Mouse (Mus musculus) limb, embryonic 10.5 days (tissue): ENCODE data around the gene Sept12. TPM values are rescaled to one million over a fixed set of nuclear protein-coding genes. Genes with fewer than 3 reads are reported as not detected.

Experiments used
- DNase-seq: peaks from one replicate; pipeline ENCODE4 v3.0.0-alpha.2; 2017; ENCODE audit warnings: low spot score
- H3K27ac ChIP-seq: fragments of 300-500 bp; sonication (generic); 2 replicates; pipeline ENCODE4 v1.5.1; 2016; ENCODE audit warnings: mild to moderate bottlenecking
- H3K27me3 ChIP-seq: fragments of 300-500 bp; sonication (generic); 2 replicates; pipeline ENCODE4 v1.6.1; 2016; ENCODE audit warnings: low read depth, mild to moderate bottlenecking; ENCODE audit not compliant: poor library complexity, severe bottlenecking
- H3K36me3 ChIP-seq: fragments of 300-500 bp; sonication (generic); 2 replicates; pipeline ENCODE4 v1.6.1; 2016; ENCODE audit warnings: mild to moderate bottlenecking, moderate library complexity
- H3K4me1 ChIP-seq: fragments of 300-500 bp; sonication (generic); 2 replicates; pipeline ENCODE4 v1.6.1; 2016
- H3K4me3 ChIP-seq: fragments of 300-500 bp; sonication (generic); 2 replicates; pipeline ENCODE4 v1.5.1; 2016; ENCODE audit warnings: mild to moderate bottlenecking, moderate library complexity
- H3K9me3 ChIP-seq: fragments of 300-500 bp; sonication (generic); replicated peaks from 2 replicates; pipeline ENCODE4 v1.6.1; 2016; ENCODE audit warnings: mild to moderate bottlenecking
- WGBS: fragments of 180-500 bp; shearing (Covaris S2); methylation state at CpG from one replicate; pipeline ENCODE4 v1.1.7; 2016; 5-methylcytosine and 5-hydroxymethylcytosine counted together
- polyA plus RNA-seq: library from polyadenylated mRNA; unstranded; fragments of >200 nt; fragmentation: Nextera tagmentation; extraction: Ambion mirVana; gene quantifications from 2 replicates; pipeline ENCODE4 v1.2.1, GENCODE M21; 2016

The Sept12 gene
- polyA plus RNA-seq, 1 experiment from 2014 or later, result not detected

GRCm38 (mm10) chr16:5007492-5007891, 9.8 kb upstream of the Sept12 start:
- peaks cover 19% of the 10 kb centered on the region for H3K4me1 ChIP-seq
- no peak overlapping the region for H3K4me3 ChIP-seq
- no peaks in the 10 kb centered on the region for H3K9me3 ChIP-seq
- DNase-seq, result no peak
- 47% methylated on average over 6 of the region's 6 CpGs for WGBS
- peak overlapping the region; percentile 46; the same call in 1 of the 2 replicates for H3K27ac ChIP-seq
- no peaks in the 10 kb centered on the region for H3K27me3 ChIP-seq
- H3K36me3 ChIP-seq, result peaks cover 18% of the 10 kb centered on the region

GRCm38 (mm10) chr16:5007067-5007466, 9.4 kb upstream of the Sept12 start, which contains the start of gene Smim22:
TSS of gene Smim22 (plus strand) at chr16:5007288.
- H3K36me3 ChIP-seq, result peaks cover 18% of the 10 kb centered on the region
- peak within 1 kb of the TSS; percentile 46; the same call in 1 of the 2 replicates for H3K27ac ChIP-seq
- no peaks in the 10 kb centered on the region for H3K9me3 ChIP-seq
- H3K27me3 ChIP-seq, result no peaks in the 10 kb centered on the region
- H3K4me1 ChIP-seq, result peaks cover 15% of the 10 kb centered on the region
- DNase-seq, result no peak
- WGBS, result 39% methylated on average over 5 of the region's 5 CpGs
- no peak within 1 kb of the TSS for H3K4me3 ChIP-seq

GRCm38 (mm10) chr16:5000611-5001010, 3.0 kb upstream of the Sept12 start:
- H3K4me1 ChIP-seq, result peaks cover 6% of the 10 kb centered on the region
- H3K36me3 ChIP-seq, result no peaks in the 10 kb centered on the region
- no peak for DNase-seq
- no peak overlapping the region for H3K27ac ChIP-seq
- H3K4me3 ChIP-seq, result no peak overlapping the region
- no peaks in the 10 kb centered on the region for H3K9me3 ChIP-seq
- 79% methylated on average over 3 of the region's 3 CpGs for WGBS
- no peaks in the 10 kb centered on the region for H3K27me3 ChIP-seq

GRCm38 (mm10) chr16:4998984-4999383, 1.3 kb upstream of the Sept12 start:
- DNase-seq, result no peak
- Histone ChIP-seq H3K9me3 (no peaks in the 10 kb centered on the region), H3K36me3 (no peaks in the 10 kb centered on the region), H3K4me3 (no peak overlapping the region), H3K27ac (no peak overlapping the region), H3K4me1 (peaks cover 6% of the 10 kb centered on the region), H3K27me3 (no peaks in the 10 kb centered on the region)
- 77% methylated on average over 1 of the region's 1 CpGs for WGBS

- no peak for DNase-seq
- Histone ChIP-seq H3K27ac (no peak overlapping the region), H3K4me1 (peaks cover 6% of the 10 kb centered on the region), H3K9me3 (no peaks in the 10 kb centered on the region), H3K4me3 (no peak overlapping the region), H3K36me3 (no peaks in the 10 kb centered on the region), H3K27me3 (no peaks in the 10 kb centered on the region)
- WGBS, result 87% methylated on average over 4 of the region's 4 CpGs
Observed at GRCm38 (mm10) chr16:4993276-4993675, 4.4 kb downstream of the Sept12 start.

- no peak for DNase-seq
- Histone ChIP-seq H3K27ac (no peak overlapping the region), H3K4me1 (no peaks in the 10 kb centered on the region), H3K4me3 (no peak overlapping the region), H3K27me3 (no peaks in the 10 kb centered on the region), H3K36me3 (no peaks in the 10 kb centered on the region), H3K9me3 (no peaks in the 10 kb centered on the region)
- 94% methylated on average over 12 of the region's 12 CpGs for WGBS
Observed at GRCm38 (mm10) chr16:4984717-4985116, 12.9 kb downstream of the Sept12 start.

GRCm38 (mm10) chr16:4979755-4980380, 17.8 kb downstream of the Sept12 start:
- no peak overlapping the region for H3K4me3 ChIP-seq
- DNase-seq, result no peak
- no peaks in the 10 kb centered on the region for H3K27me3 ChIP-seq
- WGBS, result 72% methylated on average over 4 of the region's 4 CpGs
- H3K27ac ChIP-seq, result no peak overlapping the region
- H3K9me3 ChIP-seq, result no peaks in the 10 kb centered on the region
- H3K4me1 ChIP-seq, result no peaks in the 10 kb centered on the region
- H3K36me3 ChIP-seq, result no peaks in the 10 kb centered on the region

- Histone ChIP-seq H3K27ac (no peak overlapping the region), H3K36me3 (no peaks in the 10 kb centered on the region), H3K4me1 (no peaks in the 10 kb centered on the region), H3K9me3 (no peaks in the 10 kb centered on the region), H3K27me3 (no peaks in the 10 kb centered on the region), H3K4me3 (no peak overlapping the region)
- WGBS, result 81% methylated on average over 5 of the region's 5 CpGs
- no peak for DNase-seq
Observed at GRCm38 (mm10) chr16:4978275-4979051, 19.2 kb downstream of the Sept12 start.

GRCm38 (mm10) chr16:4976180-4976579, 21.5 kb downstream of the Sept12 start:
- no peak overlapping the region for H3K27ac ChIP-seq
- H3K36me3 ChIP-seq, result no peaks in the 10 kb centered on the region
- H3K4me1 ChIP-seq, result no peaks in the 10 kb centered on the region
- no peak overlapping the region for H3K4me3 ChIP-seq
- H3K9me3 ChIP-seq, result no peaks in the 10 kb centered on the region
- WGBS, result 78% methylated on average over 2 of the region's 2 CpGs
- no peak for DNase-seq
- H3K27me3 ChIP-seq, result no peaks in the 10 kb centered on the region

GRCm38 (mm10) chr16:4974521-4974920, 23.1 kb downstream of the Sept12 start:
- DNase-seq, result no peak
- Histone ChIP-seq H3K9me3 (no peaks in the 10 kb centered on the region), H3K27ac (no peak overlapping the region), H3K27me3 (no peaks in the 10 kb centered on the region), H3K36me3 (no peaks in the 10 kb centered on the region), H3K4me1 (no peaks in the 10 kb centered on the region), H3K4me3 (no peak overlapping the region)
- 80% methylated on average over 5 of the region's 5 CpGs for whole genome bisulfite sequencing

- WGBS, result 71% methylated on average over 4 of the region's 4 CpGs
Observed at GRCm38 (mm10) chr16:4971626-4972025, 26.0 kb downstream of the Sept12 start.

GRCm38 (mm10) chr16:4969055-4969843, 28.4 kb downstream of the Sept12 start:
- no peak overlapping the region for H3K4me3 ChIP-seq
- 82% methylated on average over 5 of the region's 5 CpGs for WGBS
- H3K9me3 ChIP-seq, result no peaks in the 10 kb centered on the region
- no peaks in the 10 kb centered on the region for H3K36me3 ChIP-seq
- no peaks in the 10 kb centered on the region for H3K27me3 ChIP-seq
- peaks cover 9% of the 10 kb centered on the region; the same call in 1 of the 2 replicates for H3K4me1 ChIP-seq
- H3K27ac ChIP-seq, result no peak overlapping the region
- DNase-seq, result no peak

More at GRCm38 (mm10) chr16:4971626-4972025, 26.0 kb downstream of the Sept12 start:
- H3K9me3 ChIP-seq, result no peaks in the 10 kb centered on the region
- H3K4me3 ChIP-seq, result no peak overlapping the region
- H3K4me1 ChIP-seq, result no peaks in the 10 kb centered on the region
- DNase-seq, result no peak
- H3K36me3 ChIP-seq, result no peaks in the 10 kb centered on the region
- no peak overlapping the region for H3K27ac ChIP-seq
- H3K27me3 ChIP-seq, result no peaks in the 10 kb centered on the region

- H3K4me1 ChIP-seq, result peaks cover 10% of the 10 kb centered on the region
- no peak for DNase-seq
- no peak overlapping the region for H3K4me3 ChIP-seq
- 88% methylated on average over 3 of the region's 3 CpGs for WGBS
- H3K27ac ChIP-seq, result no peak overlapping the region
- H3K27me3 ChIP-seq, result no peaks in the 10 kb centered on the region
- no peaks in the 10 kb centered on the region for H3K9me3 ChIP-seq
- no peaks in the 10 kb centered on the region for H3K36me3 ChIP-seq
Observed at GRCm38 (mm10) chr16:4968426-4968825, 29.2 kb downstream of the Sept12 start.
